Mouse (Mus musculus) neural tube, postnatal 0 days (tissue): ENCODE measurements around the gene Nr4a2. TPM values are rescaled to one million over a fixed set of nuclear protein-coding genes. Genes with fewer than 3 reads are reported as not detected.

Source experiments
- polyA plus RNA-seq: library from polyadenylated mRNA; unstranded; fragments of >200 nt; fragmentation: Nextera tagmentation; extraction: Ambion mirVana; gene quantifications from 2 replicates; pipeline ENCODE4 v1.2.1, GENCODE M21; 2015

The Nr4a2 gene
- polyA plus RNA-seq: 10.5 and 10.6 TPM in 2 replicates

DNA sequence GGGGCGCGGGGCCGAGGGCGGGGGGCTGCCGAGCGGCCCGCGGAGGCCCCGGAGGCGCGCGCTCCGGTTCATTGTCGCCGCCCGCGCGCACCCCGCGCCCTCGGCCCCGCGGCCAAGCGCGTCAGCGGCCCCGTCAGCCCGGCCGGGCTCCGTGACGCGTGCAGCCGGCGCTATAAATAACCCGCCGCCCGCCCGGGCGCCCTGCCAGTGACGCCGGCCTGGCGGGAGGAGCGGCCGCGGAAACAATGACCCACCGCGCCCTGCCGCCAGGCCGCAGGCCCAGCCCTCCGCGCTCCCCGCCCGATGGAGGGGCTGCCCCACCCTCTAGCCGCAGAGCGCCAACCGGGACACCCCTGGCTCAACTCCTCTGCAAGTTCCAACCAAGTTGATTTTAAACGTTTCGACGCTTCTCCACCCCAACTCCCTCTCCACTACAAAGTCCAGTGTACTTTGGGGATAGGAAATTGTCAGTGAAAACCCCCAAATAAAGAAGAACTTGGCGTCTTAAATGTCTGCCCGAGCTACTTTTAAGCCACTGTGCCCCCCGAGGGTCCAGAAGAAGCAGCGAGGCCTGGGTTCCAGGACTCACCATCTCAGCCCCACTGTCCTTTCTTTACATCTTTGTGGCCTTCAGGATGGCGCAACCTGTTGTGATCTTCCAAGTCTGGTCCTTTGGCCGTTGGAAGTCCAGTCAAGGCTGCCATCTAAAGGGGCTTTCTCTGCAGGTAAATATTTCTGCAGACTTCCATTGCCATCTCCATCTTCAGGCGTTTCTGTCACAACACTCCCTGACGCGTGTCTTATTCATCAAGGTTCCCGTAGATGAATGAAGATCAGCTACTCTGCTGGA, at the start of gene Nr4a2:
Gene Nr4a2, minus strand, starts transcription at position 13 of the 850 bp plus-strand sequence.

Other genes with a start within 250 kb of the Nr4a2 start
- 26.8 and 31.0 TPM in 2 replicates for gene Gpd2, start 113.6 kb upstream of the Nr4a2 start, polyA plus RNA-seq